Mouse (Mus musculus) embryonic facial prominence, embryonic 14.5 days (tissue): Measurements from ENCODE around the gene Xbp1. TPM values are rescaled to one million over a fixed set of nuclear protein-coding genes. Genes with fewer than 3 reads are reported as not detected.
"Not testable (repeated sequence)": the region's sequence is repeated elsewhere in the genome, so short reads cannot be mapped to it uniquely, and the experiment has no call there.

ENCODE experiments used
- ATAC-seq: fragments of 200-750 bp; cut with Nextera tagmentation; 2 replicates; pipeline ENCODE4 v1.8.0; 2017; ENCODE audit warnings: low read depth, moderate number of reproducible peaks, moderate TSS enrichment
- DNase-seq: peaks from one replicate; pipeline ENCODE4 v3.0.0-alpha.2; 2015; ENCODE audit warnings: low spot score
- H3K27ac ChIP-seq: fragments of 300-500 bp; sonication (generic); replicated peaks from 2 replicates; pipeline ENCODE4 v1.5.1; 2014; ENCODE audit warnings: low read depth, mild to moderate bottlenecking, low read length, moderate library complexity
- H3K27me3 ChIP-seq: fragments of 300-500 bp; sonication (generic); replicated peaks from 2 replicates; pipeline ENCODE4 v1.6.1; 2014; ENCODE audit warnings: low read length; ENCODE audit not compliant: control insufficient read depth, insufficient read depth
- H3K36me3 ChIP-seq: fragments of 300-500 bp; sonication (generic); 2 replicates; pipeline ENCODE4 v1.6.1; 2014; ENCODE audit warnings: low read length, mixed read lengths; ENCODE audit not compliant: control insufficient read depth, insufficient read depth
- H3K4me1 ChIP-seq: fragments of 300-500 bp; sonication (generic); 2 replicates; pipeline ENCODE4 v1.6.1; 2014; ENCODE audit warnings: antibody characterized with exemption, low read length; ENCODE audit not compliant: control insufficient read depth, insufficient read depth
- H3K4me2 ChIP-seq: fragments of 300-500 bp; sonication (generic); 2 replicates; pipeline ENCODE4 v1.6.1; 2014; ENCODE audit warnings: low read depth, mild to moderate bottlenecking, low read length, moderate library complexity, mixed read lengths
- H3K4me3 ChIP-seq: fragments of 300-500 bp; sonication (generic); 2 replicates; pipeline ENCODE4 v1.5.1; 2014; ENCODE audit warnings: low read depth, mild to moderate bottlenecking, low read length
- H3K9ac ChIP-seq: fragments of 300-500 bp; sonication (generic); 2 replicates; pipeline ENCODE4 v1.6.1; 2014; ENCODE audit warnings: low read depth, mild to moderate bottlenecking, low read length, moderate library complexity, mixed read lengths
- H3K9me3 ChIP-seq: fragments of 300-500 bp; sonication (generic); 2 replicates; pipeline ENCODE4 v1.6.1; 2016; ENCODE audit warnings: low read length; ENCODE audit not compliant: control insufficient read depth
- WGBS: fragments of 180-500 bp; shearing (Covaris S2); extraction: QIAGEN DNeasy Blood & Tissue Kit; methylation state at CpG from one replicate; pipeline ENCODE4 v1.1.7; 2014; 5-methylcytosine and 5-hydroxymethylcytosine counted together
- polyA plus RNA-seq: library from polyadenylated mRNA; unstranded; fragments of >200 nt; fragmentation: Nextera tagmentation; extraction: Ambion mirVana; gene quantifications from 2 replicates; pipeline ENCODE4 v1.2.1, GENCODE M21; 2014

Gene Xbp1
- polyA plus RNA-seq, 1 experiment from 2014 or later: 223 TPM

GRCm38 (mm10) chr11:5489433-5489832 lies 31.0 kb upstream of the Xbp1 start:
- not testable (repeated sequence) for H3K27me3 ChIP-seq, DNase-seq, H3K9ac ChIP-seq, H3K36me3 ChIP-seq, H3K4me3 ChIP-seq, ATAC-seq, H3K9me3 ChIP-seq, H3K4me2 ChIP-seq, H3K4me1 ChIP-seq, H3K27ac ChIP-seq
- 89% methylated on average over 10 of the region's 10 CpGs for WGBS

- no peak overlapping the region for H3K4me3 ChIP-seq
- H3K9ac ChIP-seq: no peak overlapping the region
- no peaks in the 10 kb centered on the region for H3K9me3 ChIP-seq
- H3K4me1 ChIP-seq: no peaks in the 10 kb centered on the region
- no peaks in the 10 kb centered on the region for H3K27me3 ChIP-seq
- H3K27ac ChIP-seq: no peak overlapping the region
- 73% methylated on average over 10 of the region's 10 CpGs for WGBS
- ATAC-seq (no peak), DNase-seq (no peak)
- H3K36me3 ChIP-seq: no peaks in the 10 kb centered on the region
- H3K4me2 ChIP-seq: no peak overlapping the region
Observed at GRCm38 (mm10) chr11:5490989-5491656, 29.3 kb upstream of the Xbp1 start.

- no peak overlapping the region for H3K9ac ChIP-seq
- no peak overlapping the region for H3K27ac ChIP-seq
- no peaks in the 10 kb centered on the region for H3K27me3 ChIP-seq
- H3K4me3 ChIP-seq: no peak overlapping the region
- no peaks in the 10 kb centered on the region for H3K9me3 ChIP-seq
- DNase-seq (no peak), ATAC-seq (no peak)
- H3K4me2 ChIP-seq: no peak overlapping the region
- H3K4me1 ChIP-seq: no peaks in the 10 kb centered on the region
- H3K36me3 ChIP-seq: no peaks in the 10 kb centered on the region
- 40% methylated on average over 7 of the region's 7 CpGs for WGBS
Observed at GRCm38 (mm10) chr11:5491912-5492311, 28.5 kb upstream of the Xbp1 start.

GRCm38 (mm10) chr11:5493869-5494268 lies 26.6 kb upstream of the Xbp1 start:
- Histone ChIP-seq H3K9me3 (no peaks in the 10 kb centered on the region), H3K4me3 (no peak overlapping the region), H3K27me3 (no peaks in the 10 kb centered on the region), H3K4me2 (no peak overlapping the region), H3K27ac (no peak overlapping the region), H3K4me1 (no peaks in the 10 kb centered on the region), H3K9ac (no peak overlapping the region), H3K36me3 (no peaks in the 10 kb centered on the region)
- no peak for DNase-seq
- ATAC-seq: no peak
- 33% methylated on average over 2 of the region's 2 CpGs for WGBS

- Histone ChIP-seq H3K27ac (no peak overlapping the region), H3K4me3 (no peak overlapping the region), H3K4me1 (no peaks in the 10 kb centered on the region), H3K27me3 (no peaks in the 10 kb centered on the region), H3K4me2 (no peak overlapping the region), H3K9me3 (no peaks in the 10 kb centered on the region), H3K36me3 (no peaks in the 10 kb centered on the region), H3K9ac (no peak overlapping the region)
- 70% methylated on average over 12 of the region's 12 CpGs for WGBS
- ATAC-seq (no peak), DNase-seq (no peak)
Observed at GRCm38 (mm10) chr11:5495286-5495832, 25.1 kb upstream of the Xbp1 start.

GRCm38 (mm10) chr11:5495906-5496305 lies 24.6 kb upstream of the Xbp1 start:
- H3K4me1 ChIP-seq: no peaks in the 10 kb centered on the region
- ATAC-seq: no peak
- 81% methylated on average over 5 of the region's 5 CpGs for WGBS
- no peaks in the 10 kb centered on the region for H3K27me3 ChIP-seq
- H3K27ac ChIP-seq: no peak overlapping the region
- no peak overlapping the region for H3K9ac ChIP-seq
- no peaks in the 10 kb centered on the region for H3K9me3 ChIP-seq
- no peak for DNase-seq
- H3K4me2 ChIP-seq: no peak overlapping the region
- H3K36me3 ChIP-seq: no peaks in the 10 kb centered on the region
- no peak overlapping the region for H3K4me3 ChIP-seq

GRCm38 (mm10) chr11:5496559-5497248 lies 23.8 kb upstream of the Xbp1 start:
- WGBS: 96% methylated on average over 13 of the region's 13 CpGs
- Histone ChIP-seq H3K27ac (no peak overlapping the region), H3K4me2 (no peak overlapping the region), H3K4me3 (no peak overlapping the region), H3K27me3 (no peaks in the 10 kb centered on the region), H3K9me3 (no peaks in the 10 kb centered on the region), H3K9ac (no peak overlapping the region), H3K36me3 (no peaks in the 10 kb centered on the region), H3K4me1 (no peaks in the 10 kb centered on the region)
- ATAC-seq: no peak
- no peak for DNase-seq

GRCm38 (mm10) chr11:5498422-5498821 lies 22.0 kb upstream of the Xbp1 start:
- Histone ChIP-seq H3K9ac (no peak overlapping the region), H3K4me2 (no peak overlapping the region)

More at GRCm38 (mm10) chr11:5498422-5498821, 22.0 kb upstream of the Xbp1 start:
- H3K27ac ChIP-seq: peak overlapping the region; percentile 48
- no peaks in the 10 kb centered on the region for H3K4me1 ChIP-seq
- no peaks in the 10 kb centered on the region for H3K36me3 ChIP-seq
- 72% methylated on average over 9 of the region's 9 CpGs for WGBS
- H3K4me3 ChIP-seq: no peak overlapping the region
- ATAC-seq (no peak), DNase-seq (no peak)
- H3K9me3 ChIP-seq: no peaks in the 10 kb centered on the region
- no peaks in the 10 kb centered on the region for H3K27me3 ChIP-seq
